Mouse (Mus musculus) CH12.LX (cell line): ENCODE data around the gene Cap2. TPM values are rescaled to one million over a fixed set of nuclear protein-coding genes. Genes with fewer than 3 reads are reported as not detected.
A peak's percentile ranks its signal among the peaks of the same experiment; 100 is the strongest.

Experiments
- DNase-seq: peaks from one replicate; pipeline ENCODE4 v3.0.0-alpha.2; 2013; ENCODE audit errors: extremely low read depth
- H3K27ac ChIP-seq: 2 replicates; pipeline ENCODE4 v1.5.1; 2012; ENCODE audit warnings: low read depth, mild to moderate bottlenecking, control low read depth, moderate library complexity; ENCODE audit not compliant: insufficient read depth
- H3K27me3 ChIP-seq: replicated peaks from 2 replicates; pipeline ENCODE3; 2012; ENCODE audit warnings: inconsistent platforms
- H3K36me3 ChIP-seq, 2 experiments: replicated peaks in 1 of 2; 2 replicates each; pipeline versions ENCODE3 to v1.6.1; 2012; ENCODE audit warnings: inconsistent platforms in 1 of 2, low read length in 1 of 2, mild to moderate bottlenecking in 1 of 2, mixed read lengths in 1 of 2, moderate library complexity in 1 of 2; ENCODE audit not compliant: control insufficient read depth in 1 of 2, insufficient read depth in 1 of 2
- H3K4me1 ChIP-seq, 2 experiments: 2 replicates each; pipeline ENCODE4 v1.6.1; 2012; ENCODE audit warnings: inconsistent platforms in 1 of 2, moderate library complexity in 1 of 2; ENCODE audit not compliant: insufficient read depth in 2 of 2, control insufficient read depth in 1 of 2
- H3K4me2 ChIP-seq: 2 replicates; pipeline ENCODE4 v1.6.1; 2012; ENCODE audit warnings: low read depth, mild to moderate bottlenecking, control low read depth; ENCODE audit not compliant: poor library complexity, insufficient read depth, severe bottlenecking
- H3K4me3 ChIP-seq, 3 experiments: fragments of 150-350 bp in 1 of 3; sonication (generic) in 1 of 3; replicated peaks in 1 of 3; 2 replicates each; pipeline versions ENCODE3 to v1.5.1; 2011 to 2012; ENCODE audit warnings: low read depth in 2 of 3, low read length in 2 of 3, mild to moderate bottlenecking in 2 of 3, moderate library complexity in 2 of 3, control low read depth in 1 of 3, improper control_type of control experiment in 1 of 3, inconsistent platforms in 1 of 3, mixed read lengths in 1 of 3; ENCODE audit not compliant: poor library complexity in 1 of 3
- H3K79me2 ChIP-seq: replicated peaks from 2 replicates; pipeline ENCODE4 v1.6.1; 2012; ENCODE audit warnings: mild to moderate bottlenecking, moderate library complexity; ENCODE audit not compliant: control insufficient read depth, poor library complexity, insufficient read depth, severe bottlenecking; ENCODE audit errors: extremely low read depth
- H3K9ac ChIP-seq: 2 replicates; pipeline ENCODE4 v1.6.1; 2012; ENCODE audit warnings: low read depth, mild to moderate bottlenecking, control low read depth, moderate library complexity; ENCODE audit not compliant: insufficient read depth
- H3K9me3 ChIP-seq: replicated peaks from 2 replicates; pipeline ENCODE3; 2012; ENCODE audit warnings: low read length, inconsistent platforms, mixed read lengths
- BHLHE40 ChIP-seq: IDR thresholded peaks from 2 replicates; pipeline ENCODE4 v1.6.1; 2011; ENCODE audit warnings: mild to moderate bottlenecking, low read depth, low read length, improper control_type of control experiment
- CHD1 ChIP-seq: IDR thresholded peaks from 2 replicates; pipeline ENCODE4 v1.6.1; 2012; ENCODE audit warnings: low read depth, low read length, improper control_type of control experiment, inconsistent platforms
- CHD2 ChIP-seq: IDR thresholded peaks from 2 replicates; pipeline ENCODE4 v1.6.1; 2011; ENCODE audit warnings: low read length, improper control_type of control experiment
- ELF1 ChIP-seq: IDR thresholded peaks from 2 replicates; pipeline ENCODE4 v1.6.1; 2014; ENCODE audit warnings: low read depth, mild to moderate bottlenecking, inconsistent platforms, low read length, improper control_type of control experiment
- JUN ChIP-seq: IDR thresholded peaks from 2 replicates; pipeline ENCODE4 v1.6.1; 2011; ENCODE audit warnings: low read depth, mild to moderate bottlenecking, low read length, improper control_type of control experiment, moderate library complexity; ENCODE audit not compliant: insufficient read depth
- JUND ChIP-seq: conservative IDR thresholded peaks from 2 replicates; pipeline ENCODE4 v1.6.1; 2011; ENCODE audit warnings: low read depth, low read length, improper control_type of control experiment
- MAFK ChIP-seq: IDR thresholded peaks from 2 replicates; pipeline ENCODE4 v1.6.1; 2011; ENCODE audit warnings: low read length, improper control_type of control experiment; ENCODE audit not compliant: insufficient replicate concordance
- MAX ChIP-seq: IDR thresholded peaks from 2 replicates; pipeline ENCODE4 v1.6.1; 2011; ENCODE audit warnings: low read length, improper control_type of control experiment
- MXI1 ChIP-seq: IDR thresholded peaks from 2 replicates; pipeline ENCODE4 v1.6.1; 2011; ENCODE audit warnings: mild to moderate bottlenecking, low read depth, low read length, improper control_type of control experiment
- NELFE ChIP-seq: IDR thresholded peaks from 2 replicates; pipeline ENCODE4 v1.6.1; 2011; ENCODE audit warnings: low read depth, low read length, improper control_type of control experiment
- NRF1 ChIP-seq: IDR thresholded peaks from 2 replicates; pipeline ENCODE4 v1.6.1; 2014; ENCODE audit warnings: low read depth, mild to moderate bottlenecking, inconsistent platforms, low read length, improper control_type of control experiment, moderate library complexity
- POLR2A ChIP-seq: IDR thresholded peaks from 2 replicates; pipeline ENCODE4 v1.6.1; 2011; ENCODE audit warnings: low read depth, mild to moderate bottlenecking, improper control_type of control experiment, low read length
- RCOR1 ChIP-seq: conservative IDR thresholded peaks from 2 replicates; pipeline ENCODE4 v1.6.1; 2012; ENCODE audit warnings: low read depth, mild to moderate bottlenecking, inconsistent platforms, low read length, improper control_type of control experiment
- TBP ChIP-seq: conservative IDR thresholded peaks from 2 replicates; pipeline ENCODE4 v1.6.1; 2011; ENCODE audit warnings: low read depth, low read length, improper control_type of control experiment
- USF1 ChIP-seq: IDR thresholded peaks from 2 replicates; pipeline ENCODE4 v1.6.1; 2014; ENCODE audit warnings: low read depth, mild to moderate bottlenecking, inconsistent platforms, low read length, improper control_type of control experiment
- USF2 ChIP-seq: conservative IDR thresholded peaks from 2 replicates; pipeline ENCODE4 v1.6.1; 2011; ENCODE audit warnings: low read depth, low read length, improper control_type of control experiment
- ZMIZ1 ChIP-seq: IDR thresholded peaks from 2 replicates; pipeline ENCODE4 v1.6.1; 2012; ENCODE audit warnings: low read depth, mild to moderate bottlenecking, inconsistent platforms, low read length, improper control_type of control experiment
- ZNF384 ChIP-seq: IDR thresholded peaks from 2 replicates; pipeline ENCODE4 v1.6.1; 2012; ENCODE audit warnings: low read depth, low read length, improper control_type of control experiment, inconsistent platforms
- dilution Hi-C: fragments of 300-500 bp; cut with MboI; formaldehyde crosslinking; loops from 2 replicates; pipeline ENCODE4 v1.14.3; 2020; ENCODE audit warnings: low sequenced_read_pairs; ENCODE audit not compliant: extremely low pct_unique_long_range_greater_than_20kb, extremely low pct_ligation_motif_present
- in situ Hi-C: fragments of 300-500 bp; cut with MboI; formaldehyde crosslinking; loops from 3 replicates; pipeline ENCODE4 v1.14.3; 2019; ENCODE audit warnings: low sequenced_read_pairs, low pct_ligation_motif_present, low pct_unique_long_range_greater_than_20kb, mixed read lengths
- polyA plus RNA-seq: library from polyadenylated mRNA; unstranded; fragments of >175 nt; gene quantifications from 2 replicates; pipeline ENCODE4 v1.2.1, GENCODE M21; 2012; ENCODE audit warnings: low read depth; ENCODE audit not compliant: insufficient read length
- total RNA-seq, 2 experiments: library from RNA; depleted of rRNA; stranded (reverse); fragments of 300-350 nt in 1 of 2; fragments of >200 nt in 1 of 2; gene quantifications; 2 replicates each; pipeline ENCODE4 v1.2.3; 2012 to 2014

Cap2 gene
- total and polyA plus RNA-seq, 3 experiments = 0.04 to 0.11 TPM; not detected in 1

DNA sequence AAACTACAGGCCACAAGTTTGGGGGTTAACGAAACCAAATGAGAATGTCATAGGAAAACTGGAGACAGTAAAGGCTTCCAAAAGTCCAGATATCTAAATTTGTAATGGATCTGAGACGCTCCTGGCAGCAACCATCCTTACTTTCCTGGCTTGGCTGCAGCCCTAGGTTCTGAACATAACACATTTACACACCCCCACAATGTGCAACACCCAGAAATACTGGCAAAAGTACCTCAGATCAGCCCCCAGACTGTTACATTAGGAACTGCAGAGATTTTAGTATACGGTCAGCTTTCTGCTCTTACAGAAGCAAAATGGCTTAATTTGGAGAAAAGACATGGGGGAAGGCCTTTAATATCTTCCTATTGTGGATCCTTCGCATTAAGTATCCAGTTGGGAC is 39.4 kb upstream of the Cap2 start:
- Histone ChIP-seq H3K27ac (no peak overlapping the region), H3K36me3 (no peaks in the 10 kb centered on the region), H3K27me3 (no peaks in the 10 kb centered on the region), H3K4me1 (peaks cover 0 to 10% of the 10 kb centered on the region in 2 experiments; a peak in 2 of 4 replicates), H3K9ac (no peak overlapping the region), H3K4me2 (no peak overlapping the region), H3K4me3 (no peak overlapping the region), H3K79me2 (no peaks in the 10 kb centered on the region), H3K9me3 (no peaks in the 10 kb centered on the region)
- DNase-seq = no peak
- in situ Hi-C loops = no loop called here
- no peak for TF ChIP-seq USF1
- TF ChIP-seq RCOR1 = no peak
- no peak for TF ChIP-seq BHLHE40
- TF ChIP-seq MXI1 = no peak
- no peak for TF ChIP-seq CHD1
- no peak for TF ChIP-seq MAX
- TF ChIP-seq CHD2 = no peak
- TF ChIP-seq JUND = no peak
- no peak for TF ChIP-seq MAFK
- TF ChIP-seq JUN = no peak
- no peak for TF ChIP-seq TBP
- no peak for TF ChIP-seq NELFE
- dilution Hi-C loops = no loop called here

DNA sequence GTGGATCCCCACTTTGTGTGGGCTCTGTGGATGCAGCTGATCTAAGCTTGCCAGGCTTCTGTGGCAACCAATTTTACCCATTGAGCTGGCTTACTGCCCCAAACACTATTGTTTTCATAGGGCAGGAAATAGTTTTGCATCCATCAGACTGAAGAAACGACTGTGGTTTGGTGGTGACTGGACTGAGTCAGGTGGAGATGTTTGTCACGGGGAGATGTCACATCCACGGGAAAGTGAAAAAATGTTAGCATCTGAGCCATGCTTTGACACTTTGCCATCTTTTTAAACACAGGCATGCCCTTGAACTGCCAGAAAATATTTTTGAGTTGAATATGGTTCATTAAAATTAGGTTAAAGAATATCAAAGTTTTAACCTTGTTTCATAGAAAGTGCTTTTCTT is 37.9 kb upstream of the Cap2 start:
- in situ Hi-C loops (no loop called here), dilution Hi-C loops (no loop called here)
- peaks cover 0 to 10% of the 10 kb centered on the region in 2 experiments; a peak in 2 of 4 replicates for H3K4me1 ChIP-seq

DNA sequence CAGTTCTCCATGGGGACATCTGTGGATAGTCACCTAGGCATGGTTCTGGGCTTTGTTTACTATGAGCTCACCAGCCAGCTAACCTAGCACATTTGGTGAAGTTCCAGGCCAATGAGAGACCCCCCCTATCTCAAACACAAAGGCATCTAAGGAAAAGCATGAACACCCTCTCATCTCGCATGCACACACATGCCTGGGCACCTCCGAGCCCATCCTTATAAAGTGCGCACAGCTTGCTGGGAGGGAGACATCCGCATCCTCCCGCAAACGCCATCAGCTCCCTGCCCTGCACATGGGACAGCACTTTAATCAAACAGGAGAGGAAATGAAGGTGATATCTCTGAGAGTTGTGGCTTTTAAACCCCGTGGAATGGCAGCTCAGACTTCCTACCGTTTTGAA is 33.4 kb upstream of the Cap2 start:
- Histone ChIP-seq H3K79me2 (no peaks in the 10 kb centered on the region), H3K27me3 (no peaks in the 10 kb centered on the region)
- in situ Hi-C loops = no loop called here
- TF ChIP-seq USF2 (no peak), CHD1 (no peak), NRF1 (no peak), POLR2A (no peak), ZMIZ1 (no peak), ELF1 (no peak), JUN (no peak)
- TF ChIP-seq, all 38 proteins: peak for 0
- Histone ChIP-seq H3K36me3 (no peaks in the 10 kb centered on the region), H3K9ac (no peak overlapping the region), H3K27ac (no peak overlapping the region), H3K4me2 (no peak overlapping the region), H3K4me1 (peaks cover 0 to 13% of the 10 kb centered on the region in 2 experiments; a peak in 2 of 4 replicates), H3K4me3 (no peak overlapping the region), H3K9me3 (no peaks in the 10 kb centered on the region)
- dilution Hi-C loops = no loop called here
- no peak for DNase-seq

More for the DNA sequence above, 37.9 kb upstream of the Cap2 start:
- peak; percentile 33 for DNase-seq
- TF ChIP-seq BHLHE40 = peak; percentile 55
- TF ChIP-seq ZNF384 = no peak
- TF ChIP-seq NELFE = no peak
- TF ChIP-seq JUND = no peak
- Histone ChIP-seq H3K9ac (no peak overlapping the region), H3K9me3 (no peaks in the 10 kb centered on the region), H3K4me3 (no peak overlapping the region), H3K27me3 (no peaks in the 10 kb centered on the region), H3K27ac (no peak overlapping the region), H3K36me3 (no peaks in the 10 kb centered on the region), H3K4me2 (no peak overlapping the region), H3K79me2 (no peaks in the 10 kb centered on the region)
